Mouse (Mus musculus) liver, embryonic 13.5 days (tissue): ENCODE measurements at regions not wholly inside any gene's neighbourhood (a gene's known extent, or its start where the extent isn't known, plus 50 kb on each side); places are given as distances from the start of the nearest gene placed in this dataset.

Experiments used
- ATAC-seq: fragments of 200-750 bp; cut with Nextera tagmentation; 2 replicates; pipeline ENCODE4 v1.8.0; 2017; ENCODE audit warnings: low read depth, mild to moderate bottlenecking, moderate number of reproducible peaks, moderate library complexity
- DNase-seq: peaks from one replicate; pipeline ENCODE4 v3.0.0; 2022
- H3K27ac ChIP-seq: fragments of 300-500 bp; sonication (generic); 2 replicates; pipeline ENCODE4 v1.5.1; 2015; ENCODE audit warnings: moderate library complexity, mild to moderate bottlenecking, inconsistent platforms
- H3K27me3 ChIP-seq: fragments of 300-500 bp; sonication (generic); 2 replicates; pipeline ENCODE4 v1.6.1; 2015; ENCODE audit warnings: mild to moderate bottlenecking, inconsistent platforms
- H3K36me3 ChIP-seq: fragments of 300-500 bp; sonication (generic); 2 replicates; pipeline ENCODE4 v1.6.1; 2015; ENCODE audit warnings: mild to moderate bottlenecking, inconsistent platforms
- H3K4me1 ChIP-seq: fragments of 300-500 bp; sonication (generic); replicated peaks from 2 replicates; pipeline ENCODE4 v1.6.1; 2015; ENCODE audit warnings: inconsistent platforms
- H3K4me2 ChIP-seq: fragments of 300-500 bp; sonication (generic); 2 replicates; pipeline ENCODE4 v1.6.1; 2015; ENCODE audit warnings: inconsistent platforms, mild to moderate bottlenecking, moderate library complexity
- H3K4me3 ChIP-seq: fragments of 300-500 bp; sonication (generic); replicated peaks from 2 replicates; pipeline ENCODE4 v1.5.1; 2015; ENCODE audit warnings: mild to moderate bottlenecking, inconsistent platforms
- H3K9ac ChIP-seq: fragments of 300-500 bp; sonication (generic); 2 replicates; pipeline ENCODE4 v1.6.1; 2015; ENCODE audit warnings: mild to moderate bottlenecking, inconsistent platforms
- H3K9me3 ChIP-seq: fragments of 300-500 bp; sonication (generic); replicated peaks from 2 replicates; pipeline ENCODE4 v1.6.1; 2016; ENCODE audit warnings: inconsistent platforms
- WGBS: fragments of 180-500 bp; shearing (Covaris S2); methylation state at CpG from one replicate; pipeline ENCODE4 v1.1.7; 2015; ENCODE audit not compliant: insufficient replicate concordance; 5-methylcytosine and 5-hydroxymethylcytosine counted together

DNA sequence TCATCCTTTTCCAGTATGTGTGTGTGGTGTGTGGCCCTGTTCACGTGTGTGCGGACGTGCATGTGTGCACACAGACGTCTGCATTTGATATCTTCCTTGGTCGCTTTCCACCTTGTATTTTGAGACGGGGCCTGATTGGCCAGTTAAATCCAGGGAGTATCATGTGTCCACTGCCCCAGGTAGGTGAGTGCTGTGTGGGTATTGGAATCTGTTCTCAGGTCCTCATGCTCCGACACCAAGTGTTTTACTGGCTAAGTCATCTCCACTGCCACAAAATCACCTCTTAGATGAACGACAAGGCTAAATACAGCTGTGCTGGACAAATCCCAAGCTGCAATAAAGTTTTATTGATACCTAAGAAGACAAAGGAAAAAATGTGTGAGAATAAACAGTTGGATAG, 537.0 kb downstream of the Etnk1 start:
- H3K4me3 ChIP-seq: no peak overlapping the region
- no peak overlapping the region for H3K27ac ChIP-seq
- H3K4me2 ChIP-seq: no peak overlapping the region
- H3K36me3 ChIP-seq: no peaks in the 10 kb centered on the region
- H3K9ac ChIP-seq: no peak overlapping the region
- H3K4me1 ChIP-seq: no peaks in the 10 kb centered on the region
- DNase-seq (no peak), ATAC-seq (no peak)
- WGBS: 76% methylated on average over 8 of the region's 8 CpGs
- H3K27me3 ChIP-seq: no peaks in the 10 kb centered on the region
- no peaks in the 10 kb centered on the region for H3K9me3 ChIP-seq

DNA sequence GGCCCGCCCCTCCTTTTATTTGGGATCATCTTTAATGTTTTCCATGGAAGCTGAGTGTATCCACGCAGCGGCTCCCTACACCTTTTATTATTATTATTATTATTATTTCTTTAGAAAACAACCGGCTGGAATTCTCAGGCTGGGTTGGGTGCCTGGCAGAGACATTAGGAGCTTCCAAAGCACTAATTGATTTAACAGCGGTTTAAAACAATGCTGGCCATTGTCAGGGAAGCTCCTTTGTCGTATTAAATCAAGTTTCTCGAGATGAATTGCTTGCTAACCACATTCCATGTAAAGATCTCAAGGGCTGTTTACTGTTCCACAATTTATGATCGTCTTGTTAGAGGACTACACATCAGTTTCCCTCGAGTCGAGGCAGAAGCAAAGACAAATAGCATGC, 539.4 kb downstream of the Etnk1 start:
- H3K9ac ChIP-seq: no peak overlapping the region
- no peak overlapping the region for H3K4me2 ChIP-seq
- WGBS: 64% methylated on average over 10 of the region's 10 CpGs
- no peak overlapping the region for H3K27ac ChIP-seq
- no peaks in the 10 kb centered on the region for H3K9me3 ChIP-seq
- H3K36me3 ChIP-seq: no peaks in the 10 kb centered on the region
- H3K4me3 ChIP-seq: no peak overlapping the region
- ATAC-seq (no peak), DNase-seq (no peak)
- no peaks in the 10 kb centered on the region for H3K27me3 ChIP-seq
- H3K4me1 ChIP-seq: no peaks in the 10 kb centered on the region

DNA sequence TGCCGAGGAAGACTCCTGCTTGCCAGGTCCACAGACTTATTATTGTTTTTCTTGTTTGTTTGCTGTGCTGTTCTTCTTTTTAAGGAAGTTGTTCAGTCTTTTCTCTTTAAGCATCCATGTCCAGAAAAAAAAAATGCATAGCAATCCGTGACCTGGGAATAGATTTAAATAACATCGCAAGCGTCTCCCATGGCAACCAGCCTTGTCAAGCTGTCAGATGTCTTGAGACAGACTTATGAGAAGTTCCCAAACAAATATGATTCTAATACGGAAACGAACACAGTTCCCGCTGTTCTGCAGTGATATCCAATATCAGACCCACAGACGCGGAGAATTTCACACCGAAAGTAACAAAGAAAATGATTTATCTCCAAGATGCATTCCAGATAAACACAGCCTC, 547.4 kb downstream of the Etnk1 start:
- 82% methylated on average over 10 of the region's 10 CpGs for WGBS
- Histone ChIP-seq H3K9me3 (no peaks in the 10 kb centered on the region), H3K27ac (no peak overlapping the region), H3K4me2 (no peak overlapping the region), H3K4me3 (no peak overlapping the region), H3K4me1 (no peaks in the 10 kb centered on the region), H3K9ac (no peak overlapping the region), H3K27me3 (no peaks in the 10 kb centered on the region), H3K36me3 (no peaks in the 10 kb centered on the region)
- ATAC-seq: no peak
- DNase-seq: no peak

DNA sequence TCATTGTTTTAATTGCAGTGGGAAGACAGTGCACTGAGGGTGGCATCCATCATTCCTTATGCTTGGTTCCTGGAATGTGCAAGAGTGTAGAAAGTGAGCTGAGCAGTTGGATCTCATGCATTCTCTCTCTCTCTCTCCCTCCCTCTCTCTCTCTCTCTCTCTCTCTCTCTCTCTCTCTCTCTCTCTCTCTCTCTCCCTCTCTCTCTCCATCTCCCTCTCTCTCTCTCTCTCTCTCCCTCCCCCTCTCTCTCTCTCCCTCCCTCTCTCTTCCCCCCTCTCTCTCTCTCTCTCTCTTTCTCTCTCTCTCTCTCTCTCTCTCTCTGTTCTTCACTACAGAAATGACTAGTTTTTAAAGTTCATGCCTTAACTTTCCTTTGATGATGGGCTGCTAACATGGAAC, 583.1 kb downstream of the Etnk1 start:
- no peak for DNase-seq
- ATAC-seq: no peak

DNA sequence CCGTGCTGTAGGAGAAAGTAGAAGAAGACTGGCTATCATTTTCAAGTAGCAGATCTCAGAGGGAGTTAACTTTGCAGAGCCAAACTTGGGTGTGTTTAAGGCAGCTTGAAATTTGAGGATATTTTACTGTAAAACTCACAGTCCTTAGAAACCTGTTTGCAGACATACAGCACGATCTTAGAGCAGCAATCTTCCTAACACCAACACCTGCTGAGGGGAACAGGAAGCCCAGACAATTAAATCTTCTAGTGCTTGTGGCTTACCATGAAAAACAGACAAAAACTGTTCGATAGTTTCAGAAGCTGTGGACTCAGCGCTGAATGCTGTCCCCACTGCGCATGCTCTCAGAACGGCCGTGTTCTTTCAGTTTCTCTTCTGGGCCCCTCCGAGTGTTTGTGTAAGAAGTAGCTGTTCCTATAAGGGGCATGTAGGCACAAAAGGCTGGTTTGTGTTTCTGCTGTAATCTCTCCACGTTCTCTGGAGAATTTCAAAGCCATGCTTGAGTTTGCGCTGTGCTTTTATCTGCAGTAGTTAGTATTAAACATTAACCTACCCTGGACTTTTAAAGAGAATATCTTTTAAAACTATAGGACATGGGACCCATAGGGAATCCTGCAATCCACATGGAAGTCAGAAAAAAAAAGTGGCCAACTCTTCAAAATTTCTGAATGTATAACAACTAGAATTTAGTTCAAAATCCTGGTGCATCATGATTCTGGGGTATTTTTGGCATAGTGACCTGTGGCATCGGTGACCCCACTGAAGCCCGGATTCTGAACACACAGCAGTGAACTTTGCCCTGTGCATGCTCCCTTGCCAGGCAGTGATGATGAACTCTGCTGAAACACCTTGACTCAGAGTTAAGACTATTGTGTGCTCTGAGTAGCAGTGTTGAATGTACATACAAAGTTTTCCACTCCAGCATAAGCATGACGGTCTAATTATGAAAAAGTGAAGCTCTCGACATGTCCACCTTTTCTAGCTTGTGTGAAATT, 584.4 kb downstream of the Etnk1 start:
- ATAC-seq: peak; percentile 50; the same call in 1 of the 2 replicates
- Histone ChIP-seq H3K4me3 (peak overlapping the region; percentile 24), H3K36me3 (no peaks in the 10 kb centered on the region)

More for the DNA sequence above, 583.1 kb downstream of the Etnk1 start:
- Histone ChIP-seq H3K9me3 (no peaks in the 10 kb centered on the region), H3K4me2 (no peak overlapping the region), H3K27me3 (no peaks in the 10 kb centered on the region), H3K27ac (no peak overlapping the region), H3K4me1 (no peaks in the 10 kb centered on the region), H3K9ac (no peak overlapping the region), H3K36me3 (no peaks in the 10 kb centered on the region), H3K4me3 (no peak overlapping the region)

DNA sequence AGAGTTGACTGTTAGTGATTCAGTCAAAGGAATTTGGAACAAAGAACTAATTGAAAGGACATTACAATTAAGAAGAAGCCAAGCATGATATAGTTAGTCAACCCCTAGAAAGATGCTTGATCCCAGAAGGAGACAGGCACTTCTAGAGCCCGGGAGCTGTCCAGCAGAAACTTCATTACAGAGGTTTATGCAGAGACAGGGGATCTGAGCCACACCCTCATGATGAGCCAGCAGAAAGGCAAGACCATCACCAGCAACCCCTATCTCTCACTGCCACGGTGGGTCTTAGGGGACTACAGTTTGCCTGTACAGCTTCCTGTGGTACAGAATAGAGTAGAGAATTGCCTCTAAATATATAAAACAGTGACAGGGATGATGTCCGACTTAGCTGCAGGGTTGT, 590.4 kb downstream of the Etnk1 start:
- H3K9me3 ChIP-seq: no peaks in the 10 kb centered on the region
- H3K4me3 ChIP-seq: no peak overlapping the region
- no peaks in the 10 kb centered on the region for H3K27me3 ChIP-seq
- H3K4me1 ChIP-seq: no peaks in the 10 kb centered on the region
- WGBS: 43% methylated on average over 3 of the region's 3 CpGs
- no peak overlapping the region for H3K4me2 ChIP-seq
- H3K27ac ChIP-seq: no peak overlapping the region
- no peaks in the 10 kb centered on the region for H3K36me3 ChIP-seq
- H3K9ac ChIP-seq: no peak overlapping the region
- ATAC-seq: no peak
- DNase-seq: no peak

More for the DNA sequence above, 584.4 kb downstream of the Etnk1 start:
- Histone ChIP-seq H3K9me3 (no peaks in the 10 kb centered on the region), H3K9ac (no peak overlapping the region), H3K27me3 (no peaks in the 10 kb centered on the region), H3K27ac (peak overlapping the region; percentile 68), H3K4me1 (no peaks in the 10 kb centered on the region), H3K4me2 (peak overlapping the region; percentile 22)
- 57% methylated on average over 14 of the region's 14 CpGs for WGBS
- DNase-seq: no peak

DNA sequence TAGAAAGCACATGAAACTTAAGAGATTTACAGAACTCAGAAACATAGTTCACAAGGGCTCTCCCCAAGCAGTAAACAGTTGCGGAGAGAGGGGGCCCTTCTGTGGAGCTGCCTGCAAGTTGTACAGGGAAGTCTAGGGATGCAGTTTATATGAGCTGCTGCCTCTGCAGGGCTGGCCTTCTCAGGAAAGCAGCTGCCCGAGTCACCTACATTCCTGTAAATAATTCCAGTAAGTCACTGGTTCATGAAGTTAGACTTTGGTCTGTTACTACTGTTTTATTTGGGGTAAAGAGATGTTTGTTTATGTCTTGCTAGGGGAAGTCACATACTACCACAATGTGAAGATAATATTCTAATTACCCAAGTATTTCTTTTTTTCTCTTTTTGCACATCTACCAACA, 601.1 kb downstream of the Etnk1 start:
- ATAC-seq (no peak), DNase-seq (no peak)
- H3K9me3 ChIP-seq: no peaks in the 10 kb centered on the region
- WGBS: 62% methylated on average over 2 of the region's 2 CpGs
- H3K4me3 ChIP-seq: no peak overlapping the region
- no peaks in the 10 kb centered on the region for H3K27me3 ChIP-seq
- H3K36me3 ChIP-seq: no peaks in the 10 kb centered on the region
- no peak overlapping the region for H3K9ac ChIP-seq
- no peak overlapping the region for H3K4me2 ChIP-seq
- H3K4me1 ChIP-seq: no peaks in the 10 kb centered on the region
- H3K27ac ChIP-seq: no peak overlapping the region
